Mouse (Mus musculus) heart, postnatal 25 days (tissue): ENCODE data around the gene Rbmy. TPM values are rescaled to one million over a fixed set of nuclear protein-coding genes. Genes with fewer than 3 reads are reported as not detected.
"Not testable (repeated sequence)": the region's sequence is repeated elsewhere in the genome, so short reads cannot be mapped to it uniquely, and the experiment has no call there.

Experiments
- DNase-seq: peaks from one replicate; pipeline ENCODE4 v3.0.0; 2022; ENCODE audit warnings: low spot score
- intact Hi-C: fragments of 180-260 bp; cut with DNase I; formaldehyde crosslinking; loops from one replicate; pipeline ENCODE4 v1.15.1; 2025
- total RNA-seq, 2 experiments: library from RNA; stranded (reverse); gene quantifications; 2 replicates each; pipeline ENCODE4 v1.2.3; 2021

The Rbmy gene
- total RNA-seq: not detected

GRCm38 (mm10) chrY:2830380-2830779 is at the start of gene Rbmy, which contains the start of gene Gm10256:
Gene Rbmy (plus strand): TSS chrY:2830680.
Gene Gm10256 (plus strand): TSS chrY:2830699.
- intact Hi-C loops: not testable (repeated sequence)

GRCm38 (mm10) chrY:2796105-2796504 is 34.4 kb upstream of the Rbmy start, which contains the start of gene Gm4064:
Gene Gm4064 (minus strand): TSS chrY:2796205.
- intact Hi-C loops, DNase-seq: not testable (repeated sequence)

More at GRCm38 (mm10) chrY:2830380-2830779, at the start of gene Rbmy, which contains the start of gene Gm10256:
- DNase-seq: not testable (repeated sequence)

Other genes with a start within 250 kb of the Rbmy start
- gene H2al2c, start 231.6 kb upstream of the Rbmy start, total RNA-seq: not detected
- not detected for gene Sry, start 167.0 kb upstream of the Rbmy start, total RNA-seq
- gene H2al2b, start 110.0 kb upstream of the Rbmy start, total RNA-seq: not detected
- gene Gm4064, start 34.5 kb upstream of the Rbmy start, total RNA-seq: not detected
- gene Gm10256, start within 50 bp of the Rbmy start, total RNA-seq: not detected
- gene Gm10352, start 70.3 kb downstream of the Rbmy start, total RNA-seq: not detected
- not detected for gene Gm29289, start 101.9 kb downstream of the Rbmy start, total RNA-seq